Mouse (Mus musculus): ENCODE measurements around the gene Cep170. TPM values are rescaled to one million over a fixed set of nuclear protein-coding genes. Genes with fewer than 3 reads are reported as not detected.

Gene Cep170
- polyA plus RNA-seq, 1 experiment from 2014 or later: 100 TPM

DNA sequence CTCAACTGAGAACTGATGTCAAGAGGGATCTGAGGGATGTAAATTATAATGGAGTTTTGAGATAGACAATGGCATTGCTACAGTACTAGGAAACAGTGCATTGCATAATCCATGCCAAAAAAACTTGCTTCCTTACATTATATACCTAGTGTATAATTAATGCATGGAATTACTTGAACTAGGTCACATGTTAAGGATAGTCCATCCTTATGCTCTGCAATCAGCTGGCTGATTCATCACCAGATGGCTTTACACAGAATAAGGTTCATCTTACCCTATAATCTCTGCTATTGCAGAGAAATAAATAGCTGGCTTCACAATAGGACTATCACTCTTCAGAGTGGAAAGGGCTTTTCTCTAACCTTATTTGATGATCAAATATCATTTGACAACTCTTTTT lies 15.2 kb downstream of the Cep170 start:
- Histone ChIP-seq H3K36me3 (ENCODE audit: poor library complexity, severe bottlenecking) (no peaks in the 10 kb centered on the region), H3K27ac (no peak overlapping the region), H3K27me3 (no peaks in the 10 kb centered on the region), H3K4me1 (peaks cover 42% of the 10 kb centered on the region), H3K9ac (no peak overlapping the region), H3K4me2 (no peak overlapping the region), H3K4me3 (no peak overlapping the region), H3K9me3 (replicated peaks) (no peaks in the 10 kb centered on the region)
- no peak for ATAC-seq

DNA sequence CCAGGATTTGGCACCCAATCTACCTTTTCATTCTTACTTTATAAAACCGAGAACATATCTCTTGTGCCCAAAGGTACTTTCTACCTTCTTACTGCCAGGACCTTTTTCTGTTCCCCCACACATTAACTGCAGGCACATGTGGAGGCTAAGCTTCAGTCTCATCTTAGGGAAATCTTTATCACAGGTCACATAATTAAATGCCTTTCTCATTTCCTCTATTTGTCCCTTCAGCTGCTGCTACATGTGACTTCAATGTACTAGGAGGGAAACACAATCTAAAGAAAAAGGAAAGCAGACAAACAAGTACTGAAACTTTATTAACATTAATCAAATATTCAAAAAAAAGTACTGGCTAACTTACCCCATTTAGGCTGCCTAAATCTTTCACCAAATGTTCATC lies 21.7 kb downstream of the Cep170 start:
- Histone ChIP-seq H3K4me1 (peaks cover 12% of the 10 kb centered on the region), H3K4me2 (no peak overlapping the region), H3K9ac (no peak overlapping the region), H3K9me3 (replicated peaks) (no peaks in the 10 kb centered on the region), H3K27ac (no peak overlapping the region), H3K4me3 (no peak overlapping the region), H3K36me3 (ENCODE audit: poor library complexity, severe bottlenecking) (peaks cover 32% of the 10 kb centered on the region), H3K27me3 (no peaks in the 10 kb centered on the region)
- 96% methylated on average over 1 of the region's 1 CpGs for WGBS
- ATAC-seq: no peak

DNA sequence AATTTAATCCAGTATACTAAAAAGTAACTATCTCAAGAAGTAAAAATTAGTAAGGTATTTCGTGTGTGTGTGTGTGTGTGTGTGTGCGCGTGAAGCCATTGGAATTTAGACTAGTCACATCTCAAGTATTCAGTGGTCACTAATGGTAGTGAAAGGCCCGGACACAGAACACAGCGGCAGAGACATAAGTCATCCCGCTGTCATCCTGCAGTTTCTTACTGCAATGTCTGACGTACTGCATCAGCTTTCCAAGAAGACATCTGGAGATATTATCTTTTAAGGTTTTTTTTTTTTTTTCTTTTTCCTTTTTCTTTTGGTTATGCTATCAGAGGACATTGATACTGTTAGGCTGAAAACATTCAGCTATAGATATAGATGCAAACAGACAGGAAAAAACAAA lies 24.5 kb downstream of the Cep170 start:
- whole genome bisulfite sequencing: 95% methylated on average over 7 of the region's 7 CpGs
- no peak overlapping the region for H3K4me3 ChIP-seq

DNA sequence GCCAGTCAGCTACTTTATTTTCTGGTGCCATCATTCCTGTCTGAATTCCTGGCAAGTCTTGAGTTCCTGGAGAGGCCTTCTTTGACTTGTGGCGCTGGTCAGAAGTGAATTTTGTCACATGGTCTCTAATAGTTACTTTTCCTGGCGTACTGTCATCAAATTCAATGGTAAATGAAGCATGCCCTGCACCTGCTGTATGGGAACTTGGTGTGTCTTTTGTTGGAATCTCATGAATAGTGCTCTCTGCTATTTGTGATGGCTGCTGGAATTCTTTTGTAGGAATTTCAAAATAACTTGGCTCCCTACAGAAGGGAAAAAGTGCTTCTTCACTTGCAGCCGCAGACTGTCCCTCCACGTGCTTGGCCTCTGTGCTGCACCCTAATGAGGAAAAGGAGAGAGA lies 39.3 kb downstream of the Cep170 start:
- Histone ChIP-seq H3K9me3 (replicated peaks) (no peaks in the 10 kb centered on the region), H3K9ac (no peak overlapping the region), H3K4me1 (no peaks in the 10 kb centered on the region), H3K4me3 (no peak overlapping the region), H3K27ac (no peak overlapping the region), H3K27me3 (no peaks in the 10 kb centered on the region), H3K4me2 (no peak overlapping the region), H3K36me3 (ENCODE audit: poor library complexity, severe bottlenecking) (peaks cover 49% of the 10 kb centered on the region)
- no peak for ATAC-seq
- 60% methylated on average over 4 of the region's 4 CpGs for WGBS

More for the DNA sequence above, 24.5 kb downstream of the Cep170 start:
- Histone ChIP-seq H3K36me3 (ENCODE audit: poor library complexity, severe bottlenecking) (peaks cover 44% of the 10 kb centered on the region), H3K4me2 (no peak overlapping the region), H3K27ac (no peak overlapping the region), H3K4me1 (peaks cover 5% of the 10 kb centered on the region), H3K9me3 (replicated peaks) (no peaks in the 10 kb centered on the region), H3K9ac (no peak overlapping the region), H3K27me3 (no peaks in the 10 kb centered on the region)
- no peak for ATAC-seq

DNA sequence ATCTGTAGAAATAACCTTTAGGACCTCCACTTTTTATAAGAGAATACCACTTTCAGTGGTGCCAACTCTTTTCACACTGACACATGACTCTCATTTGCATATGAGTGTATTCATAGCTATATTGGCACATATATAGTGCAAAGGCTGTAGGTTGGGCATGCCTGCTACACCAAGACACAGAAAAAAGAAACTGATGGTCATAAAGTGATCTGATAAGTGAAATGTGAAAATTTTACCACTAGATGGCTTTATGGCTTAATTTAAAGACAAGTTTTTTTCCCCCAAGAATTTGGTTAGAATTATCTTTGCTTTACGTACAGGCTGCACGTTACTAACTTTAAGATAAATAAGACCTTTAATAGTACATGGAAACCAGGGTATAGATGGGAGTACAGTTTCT lies 51.6 kb downstream of the Cep170 start:
- peaks cover 31% of the 10 kb centered on the region for H3K36me3 ChIP-seq (ENCODE audit: poor library complexity, severe bottlenecking)
- no peaks in the 10 kb centered on the region for H3K9me3 ChIP-seq (replicated peaks)
- no peak overlapping the region for H3K27ac ChIP-seq
- no peak overlapping the region for H3K4me3 ChIP-seq
- H3K9ac ChIP-seq: no peak overlapping the region
- H3K4me1 ChIP-seq: no peaks in the 10 kb centered on the region
- no peak overlapping the region for H3K4me2 ChIP-seq
- 92% methylated on average over 2 of the region's 2 CpGs for WGBS
- H3K27me3 ChIP-seq: no peaks in the 10 kb centered on the region
- no peak for ATAC-seq

DNA sequence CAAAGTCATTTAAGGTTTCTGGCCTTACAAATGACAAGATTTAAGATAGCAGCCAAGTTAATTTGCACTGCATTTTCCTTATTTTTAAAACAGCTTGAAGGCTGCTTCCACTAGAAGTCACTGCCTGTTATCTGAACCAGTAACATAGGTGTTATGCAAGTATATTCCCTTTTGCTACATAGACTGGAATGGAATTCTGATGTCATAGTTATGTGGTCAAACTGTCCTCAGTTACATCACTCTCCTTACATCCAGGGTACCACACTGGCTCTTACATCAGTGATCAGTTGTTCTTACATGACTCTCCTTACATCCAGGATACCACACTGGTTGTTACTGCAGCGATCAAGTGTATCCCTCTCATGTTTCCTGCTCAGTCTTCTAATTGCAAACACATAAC lies 53.2 kb downstream of the Cep170 start:
- WGBS: 93% methylated on average over 1 of the region's 1 CpGs
- no peak overlapping the region for H3K4me2 ChIP-seq
- no peak for ATAC-seq

DNA sequence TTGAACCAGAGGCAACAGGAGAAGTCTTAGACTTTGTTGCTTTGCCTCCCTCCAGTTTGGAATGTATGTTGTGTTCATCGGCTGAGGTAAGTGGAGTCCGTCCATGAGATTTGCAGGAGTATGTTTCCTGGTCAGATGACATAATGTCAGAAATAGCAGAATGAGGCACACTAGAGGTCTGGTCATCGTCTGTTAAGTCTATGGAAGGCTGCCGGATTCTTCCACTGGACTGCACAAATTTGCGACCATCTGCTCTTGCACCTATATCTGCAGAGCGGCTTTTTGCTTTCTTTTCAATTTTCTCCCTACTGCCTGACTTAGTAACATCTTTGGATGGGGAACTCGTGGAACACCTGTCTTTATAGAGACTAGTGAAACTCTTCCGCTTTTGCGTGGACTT lies 58.3 kb downstream of the Cep170 start:
- H3K27me3 ChIP-seq: no peaks in the 10 kb centered on the region
- no peak for ATAC-seq
- no peak overlapping the region for H3K4me2 ChIP-seq
- peaks cover 12% of the 10 kb centered on the region for H3K4me1 ChIP-seq
- 93% methylated on average over 9 of the region's 9 CpGs for WGBS
- H3K9me3 ChIP-seq (replicated peaks): no peaks in the 10 kb centered on the region
- H3K4me3 ChIP-seq: no peak overlapping the region
- no peak overlapping the region for H3K9ac ChIP-seq
- H3K36me3 ChIP-seq (ENCODE audit: poor library complexity, severe bottlenecking): peaks cover 50% of the 10 kb centered on the region
- H3K27ac ChIP-seq: no peak overlapping the region

More for the DNA sequence above, 53.2 kb downstream of the Cep170 start:
- Histone ChIP-seq H3K36me3 (ENCODE audit: poor library complexity, severe bottlenecking) (peaks cover 41% of the 10 kb centered on the region), H3K9me3 (replicated peaks) (no peaks in the 10 kb centered on the region), H3K4me1 (no peaks in the 10 kb centered on the region), H3K27ac (no peak overlapping the region), H3K4me3 (no peak overlapping the region), H3K27me3 (no peaks in the 10 kb centered on the region), H3K9ac (no peak overlapping the region)

DNA sequence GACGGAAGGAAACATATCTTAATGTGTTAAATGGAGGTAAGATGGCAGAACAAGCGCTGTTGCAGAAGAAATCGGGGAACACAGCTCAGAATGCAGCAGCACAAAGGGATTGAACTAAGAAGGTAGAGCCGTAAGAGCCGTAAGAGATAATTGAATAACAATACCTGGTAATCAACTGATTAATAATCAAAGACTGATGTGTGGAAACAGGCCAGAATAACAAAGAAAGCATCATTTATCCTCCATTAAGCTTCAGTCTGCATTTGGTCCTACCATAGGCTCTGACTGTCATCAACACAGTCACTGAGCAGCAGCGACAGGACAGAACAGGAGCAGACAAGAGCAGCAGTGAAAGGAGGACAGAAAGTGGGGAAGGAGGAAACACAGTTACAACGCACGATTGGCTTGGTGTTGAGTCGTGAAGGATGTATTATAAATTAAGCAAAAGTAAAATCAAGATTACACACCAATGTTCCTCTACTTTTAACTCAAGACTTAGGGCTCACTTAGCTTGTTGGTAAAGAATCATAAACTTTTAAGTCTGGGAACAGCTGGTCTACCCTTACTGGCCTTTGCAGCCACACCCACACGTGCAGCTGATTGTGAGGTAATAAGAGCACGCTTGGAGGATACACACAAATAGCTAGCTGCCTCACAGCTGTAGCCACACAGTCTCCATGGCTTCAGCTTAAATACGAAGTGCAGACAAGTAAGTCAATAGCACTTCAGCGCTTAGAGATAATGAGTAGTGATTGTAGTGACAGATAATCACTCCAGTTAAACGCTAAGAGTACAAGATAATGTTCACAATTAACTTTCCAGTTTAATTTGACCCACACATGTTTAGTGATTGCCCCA lies 59.8 kb downstream of the Cep170 start:
- WGBS: 46% methylated on average over 14 of the region's 14 CpGs

DNA sequence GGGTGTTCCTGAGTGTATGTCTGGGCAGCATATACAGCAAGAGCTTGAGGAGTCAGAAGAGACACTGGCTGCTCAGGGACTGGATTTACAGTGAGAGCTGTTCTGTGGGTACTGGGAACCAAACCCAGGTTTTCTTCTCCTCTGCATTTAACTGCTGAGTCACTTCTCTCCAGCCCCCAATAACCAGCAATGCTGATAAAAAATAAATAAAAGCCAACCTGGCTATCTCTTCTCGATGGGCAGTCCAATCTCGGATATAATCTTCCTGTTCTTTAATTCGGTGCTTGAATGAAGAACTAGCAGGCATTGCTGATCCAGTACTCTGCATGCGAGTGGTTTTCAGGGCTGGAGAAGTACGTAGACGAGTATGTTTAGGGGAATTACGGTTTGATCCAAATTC lies 64.2 kb downstream of the Cep170 start:
- 96% methylated on average over 7 of the region's 7 CpGs for WGBS
- H3K4me2 ChIP-seq: no peak overlapping the region
- ATAC-seq: no peak
- H3K9me3 ChIP-seq (replicated peaks): no peaks in the 10 kb centered on the region
- H3K4me1 ChIP-seq: peaks cover 14% of the 10 kb centered on the region
- peaks cover 21% of the 10 kb centered on the region for H3K36me3 ChIP-seq (ENCODE audit: poor library complexity, severe bottlenecking)
- no peak overlapping the region for H3K9ac ChIP-seq
- H3K27ac ChIP-seq: no peak overlapping the region
- no peaks in the 10 kb centered on the region for H3K27me3 ChIP-seq
- H3K4me3 ChIP-seq: no peak overlapping the region

More for the DNA sequence above, 59.8 kb downstream of the Cep170 start:
- H3K27me3 ChIP-seq: no peaks in the 10 kb centered on the region
- H3K4me1 ChIP-seq: peaks cover 12% of the 10 kb centered on the region
- no peaks in the 10 kb centered on the region for H3K9me3 ChIP-seq (replicated peaks)
- H3K4me2 ChIP-seq: no peak overlapping the region
- H3K4me3 ChIP-seq: no peak overlapping the region
- peak; percentile 87; the same call in 1 of the 2 replicates for ATAC-seq
- no peak overlapping the region for H3K9ac ChIP-seq
- peak overlapping the region; percentile 27; the same call in 1 of the 2 replicates for H3K27ac ChIP-seq
- peaks cover 45% of the 10 kb centered on the region for H3K36me3 ChIP-seq (ENCODE audit: poor library complexity, severe bottlenecking)

DNA sequence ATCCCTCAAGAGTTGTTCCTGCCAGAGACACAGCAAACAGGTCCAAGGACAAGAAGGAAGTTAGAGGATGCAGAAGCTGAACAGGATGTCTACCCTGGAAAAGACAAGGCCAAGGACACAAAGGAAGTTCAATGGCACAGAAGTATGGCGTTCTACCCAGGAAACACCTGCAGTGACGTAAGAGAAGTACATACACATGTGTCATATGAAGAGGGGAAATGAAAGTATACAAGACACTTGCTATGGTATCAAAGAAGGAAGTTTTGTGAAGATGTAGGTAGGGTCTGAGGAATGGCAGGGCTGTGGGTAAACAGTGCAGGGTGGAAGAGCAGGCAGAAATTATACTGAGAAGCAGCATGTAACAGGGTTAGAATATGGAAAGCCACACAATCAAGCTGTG lies 81.0 kb downstream of the Cep170 start:
- no peak for ATAC-seq
- no peak overlapping the region for H3K27ac ChIP-seq
- no peaks in the 10 kb centered on the region for H3K9me3 ChIP-seq (replicated peaks)
- no peak overlapping the region for H3K4me2 ChIP-seq
- H3K27me3 ChIP-seq: no peaks in the 10 kb centered on the region
- peaks cover 63% of the 10 kb centered on the region for H3K36me3 ChIP-seq (ENCODE audit: poor library complexity, severe bottlenecking)
- no peaks in the 10 kb centered on the region for H3K4me1 ChIP-seq
- H3K4me3 ChIP-seq: no peak overlapping the region
- H3K9ac ChIP-seq: no peak overlapping the region
- 95% methylated on average over 2 of the region's 2 CpGs for WGBS

DNA sequence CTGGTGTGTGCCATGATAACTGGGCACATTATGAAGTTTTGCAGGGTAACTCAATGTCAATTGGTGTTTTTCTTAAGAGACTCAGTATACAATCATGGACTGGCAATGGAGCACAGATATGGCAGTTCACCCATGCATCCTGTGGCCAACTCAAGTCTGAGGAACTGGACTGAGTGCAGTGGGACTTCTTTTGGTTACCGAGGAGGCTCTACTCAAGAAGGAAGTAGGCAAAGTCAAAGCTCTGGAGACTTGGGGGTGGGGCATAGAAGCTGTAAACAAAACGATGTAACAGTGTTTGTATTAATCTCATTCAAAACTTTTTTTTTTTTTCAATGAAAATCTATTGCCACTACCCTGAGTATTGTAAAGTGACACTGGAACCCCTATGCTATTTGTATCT lies 83.3 kb downstream of the Cep170 start:
- no peaks in the 10 kb centered on the region for H3K4me1 ChIP-seq
- H3K27me3 ChIP-seq: no peaks in the 10 kb centered on the region
- no peaks in the 10 kb centered on the region for H3K9me3 ChIP-seq (replicated peaks)
- no peak overlapping the region for H3K4me2 ChIP-seq
- H3K9ac ChIP-seq: no peak overlapping the region
- H3K36me3 ChIP-seq (ENCODE audit: poor library complexity, severe bottlenecking): peaks cover 45% of the 10 kb centered on the region
- H3K4me3 ChIP-seq: no peak overlapping the region
- 94% methylated on average over 2 of the region's 2 CpGs for WGBS
- ATAC-seq: no peak
- H3K27ac ChIP-seq: no peak overlapping the region

DNA sequence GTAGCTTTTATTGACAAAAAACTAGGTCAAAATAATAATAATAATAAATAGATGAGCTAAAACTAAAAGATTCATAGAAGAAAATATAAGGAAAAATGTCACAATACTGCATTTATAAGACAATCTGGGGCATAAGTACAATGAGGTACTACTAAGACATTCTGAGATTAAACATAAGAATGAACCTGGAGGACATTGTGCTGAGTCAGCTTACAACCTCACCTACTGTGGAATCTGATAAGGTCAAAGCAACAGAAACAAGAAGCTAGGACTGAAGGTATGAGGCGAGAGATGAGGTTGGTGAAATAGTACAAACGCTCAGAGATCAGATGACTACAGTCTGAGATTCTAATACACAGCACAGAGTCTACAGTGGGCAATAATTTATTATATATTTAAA lies 86.5 kb downstream of the Cep170 start:
- Histone ChIP-seq H3K4me2 (no peak overlapping the region), H3K27ac (no peak overlapping the region), H3K9ac (no peak overlapping the region), H3K9me3 (replicated peaks) (no peaks in the 10 kb centered on the region), H3K4me1 (no peaks in the 10 kb centered on the region), H3K27me3 (no peaks in the 10 kb centered on the region), H3K36me3 (ENCODE audit: poor library complexity, severe bottlenecking) (peaks cover 28% of the 10 kb centered on the region), H3K4me3 (no peak overlapping the region)
- ATAC-seq: no peak
- WGBS: 90% methylated on average over 2 of the region's 2 CpGs

DNA sequence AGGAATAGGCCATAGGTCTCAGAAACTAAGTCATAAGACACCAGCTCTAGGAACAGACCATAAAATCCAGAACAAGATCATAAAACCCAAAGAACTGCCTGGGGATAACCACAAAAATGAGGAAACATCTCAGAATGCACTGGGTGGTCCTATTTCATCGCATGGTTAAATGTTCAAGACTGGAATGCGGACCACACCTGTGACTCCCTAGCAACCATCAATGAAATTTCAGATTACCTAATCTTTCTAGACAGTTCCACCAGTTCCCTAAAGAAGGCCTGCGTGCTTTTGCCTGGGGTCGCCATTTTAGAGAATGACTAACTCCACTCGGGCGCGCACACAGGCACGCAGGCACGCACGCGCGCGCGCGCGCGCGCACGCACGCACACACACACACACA lies 89.1 kb downstream of the Cep170 start:
- Histone ChIP-seq H3K27ac (no peak overlapping the region), H3K9ac (no peak overlapping the region), H3K27me3 (no peaks in the 10 kb centered on the region), H3K4me2 (no peak overlapping the region), H3K4me1 (no peaks in the 10 kb centered on the region), H3K36me3 (ENCODE audit: poor library complexity, severe bottlenecking) (peaks cover 8% of the 10 kb centered on the region; the same call in 1 of the 2 replicates), H3K4me3 (no peak overlapping the region), H3K9me3 (replicated peaks) (no peaks in the 10 kb centered on the region)
- ATAC-seq: no peak
- 99% methylated on average over 20 of the region's 20 CpGs for WGBS
